Mouse (Mus musculus): ENCODE measurements around the gene Atg16l1. TPM values are rescaled to one million over a fixed set of nuclear protein-coding genes. Genes with fewer than 3 reads are reported as not detected.
A peak's percentile ranks its signal among the peaks of the same experiment; 100 is the strongest.
"Not testable (repeated sequence)": the region's sequence is repeated elsewhere in the genome, so short reads cannot be mapped to it uniquely, and the experiment has no call there.

Gene Atg16l1
- total RNA-seq, 2 experiments from 2014 or later: 43.1 to 59.8 TPM

GRCm38 (mm10) chr1:87826474-87826873 is 70.8 kb downstream of the Atg16l1 start:
- no peak for ATAC-seq (replicated peaks; ENCODE audit: low FRiP score, low TSS enrichment, poor library complexity, severe bottlenecking)

- not testable (repeated sequence) for ATAC-seq (replicated peaks; ENCODE audit: low FRiP score, low TSS enrichment, poor library complexity, severe bottlenecking)
These were observed 71.8 kb downstream of the Atg16l1 start for GRCm38 (mm10) chr1:87827476-87827875.

- peak; percentile 35; the same call in 1 of the 2 replicates for ATAC-seq (replicated peaks; ENCODE audit: low FRiP score, low TSS enrichment, poor library complexity, severe bottlenecking)
These were observed 72.5 kb downstream of the Atg16l1 start for GRCm38 (mm10) chr1:87828185-87828584.

GRCm38 (mm10) chr1:87828926-87829580 is 73.4 kb downstream of the Atg16l1 start:
- ATAC-seq (replicated peaks; ENCODE audit: low FRiP score, low TSS enrichment, poor library complexity, severe bottlenecking): no peak

GRCm38 (mm10) chr1:87829621-87830211 is 74.0 kb downstream of the Atg16l1 start:
- ATAC-seq (replicated peaks; ENCODE audit: low FRiP score, low TSS enrichment, poor library complexity, severe bottlenecking): no peak

- no peak for ATAC-seq (replicated peaks; ENCODE audit: low FRiP score, low TSS enrichment, poor library complexity, severe bottlenecking)
These were observed 80.8 kb downstream of the Atg16l1 start for GRCm38 (mm10) chr1:87836453-87836852.

GRCm38 (mm10) chr1:87837018-87837417 is 81.3 kb downstream of the Atg16l1 start:
- no peak for ATAC-seq (replicated peaks; ENCODE audit: low FRiP score, low TSS enrichment, poor library complexity, severe bottlenecking)

GRCm38 (mm10) chr1:87840411-87841208 is 84.9 kb downstream of the Atg16l1 start:
- ATAC-seq (replicated peaks; ENCODE audit: low FRiP score, low TSS enrichment, poor library complexity, severe bottlenecking): no peak

Other genes starting within 250 kb of the Atg16l1 start
- not detected in 2 replicates for gene Neu2, start 246.0 kb upstream of the Atg16l1 start, total RNA-seq (2014; fragmentation: Nextera tagmentation)
- not detected in 2 replicates for gene Neu2, start 246.0 kb upstream of the Atg16l1 start, total RNA-seq (2017)
- gene Ngef, start 182.0 kb upstream of the Atg16l1 start, total RNA-seq (2014; fragmentation: Nextera tagmentation): not detected in 2 replicates
- not detected in 2 replicates for gene Ngef, start 182.0 kb upstream of the Atg16l1 start, total RNA-seq (2017)
- gene Inpp5d, start 135.6 kb upstream of the Atg16l1 start, total RNA-seq (2014; fragmentation: Nextera tagmentation): 86.4 and 96.9 TPM in 2 replicates
- 48.1 and 59.8 TPM in 2 replicates for gene Inpp5d, start 135.6 kb upstream of the Atg16l1 start, total RNA-seq (2017)
- 2.1 and 3.2 TPM in 2 replicates for gene Sag, start 47.8 kb downstream of the Atg16l1 start, total RNA-seq (2014; fragmentation: Nextera tagmentation)
- 0.95 and 2.0 TPM in 2 replicates for gene Sag, start 47.8 kb downstream of the Atg16l1 start, total RNA-seq (2017)
- gene Dgkd, start 97.4 kb downstream of the Atg16l1 start, total RNA-seq (2014; fragmentation: Nextera tagmentation): 35.7 and 42.1 TPM in 2 replicates
- gene Dgkd, start 97.4 kb downstream of the Atg16l1 start, total RNA-seq (2017): 17.5 and 26.8 TPM in 2 replicates

All from megakaryocyte-erythroid progenitor cell, adult 5-6 weeks (primary cell).